Mouse (Mus musculus): ENCODE data around the gene Tmem39b.
A peak's percentile ranks its signal among the peaks of the same experiment; 100 is the strongest.

Tmem39b gene

DNA sequence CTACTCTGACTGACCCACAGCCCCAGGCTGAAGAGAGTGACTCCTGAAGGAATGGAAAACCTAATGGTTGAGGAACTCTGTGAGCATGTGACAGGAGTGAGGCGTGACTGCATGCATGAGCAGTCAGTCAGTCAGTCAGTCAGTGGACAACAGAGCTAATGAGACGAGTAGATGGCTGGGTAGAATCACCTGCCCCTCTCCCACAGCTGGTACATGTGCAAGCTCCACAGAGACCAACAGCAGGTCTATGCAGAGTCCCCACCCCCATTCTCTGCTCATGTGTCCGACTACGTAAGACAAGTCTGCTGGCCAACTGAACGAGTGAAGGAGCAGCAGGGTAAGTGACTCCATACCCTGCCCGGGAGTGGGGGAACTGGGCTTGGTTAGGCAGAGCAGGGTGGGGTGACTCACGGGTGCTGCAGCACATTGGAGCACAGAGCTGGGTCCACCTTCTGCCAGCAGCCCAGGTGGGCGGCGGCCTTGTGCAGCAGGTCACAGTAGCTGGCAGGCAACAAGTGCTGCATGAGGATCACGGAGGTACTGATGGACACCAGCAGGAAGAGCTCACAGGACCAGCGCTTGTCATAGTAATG lies 12.6 kb downstream of the Tmem39b start:
- DNase-seq (ENCODE audit: low spot score in 2 of 2), result no peak

DNA sequence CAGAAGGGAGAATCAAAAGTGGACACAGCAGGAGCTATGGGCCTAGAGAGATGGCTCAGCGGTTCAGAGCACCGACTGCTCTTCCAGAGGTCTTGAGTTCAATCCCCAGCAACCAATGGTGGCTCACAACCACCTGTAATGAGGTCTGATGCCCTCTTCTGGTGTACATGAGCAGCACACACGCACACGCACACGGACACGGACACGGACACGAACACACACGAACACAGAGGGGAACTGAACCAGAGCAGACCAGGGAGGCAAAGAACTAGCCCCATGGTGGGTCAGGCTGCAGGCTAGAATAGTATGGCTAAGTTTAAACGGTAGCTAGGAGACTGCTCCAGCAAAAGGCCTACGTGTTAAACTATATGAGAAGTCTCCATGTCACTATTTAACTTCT lies 14.8 kb downstream of the Tmem39b start:
- DNase-seq (ENCODE audit: low spot score in 2 of 2), result no peak

DNA sequence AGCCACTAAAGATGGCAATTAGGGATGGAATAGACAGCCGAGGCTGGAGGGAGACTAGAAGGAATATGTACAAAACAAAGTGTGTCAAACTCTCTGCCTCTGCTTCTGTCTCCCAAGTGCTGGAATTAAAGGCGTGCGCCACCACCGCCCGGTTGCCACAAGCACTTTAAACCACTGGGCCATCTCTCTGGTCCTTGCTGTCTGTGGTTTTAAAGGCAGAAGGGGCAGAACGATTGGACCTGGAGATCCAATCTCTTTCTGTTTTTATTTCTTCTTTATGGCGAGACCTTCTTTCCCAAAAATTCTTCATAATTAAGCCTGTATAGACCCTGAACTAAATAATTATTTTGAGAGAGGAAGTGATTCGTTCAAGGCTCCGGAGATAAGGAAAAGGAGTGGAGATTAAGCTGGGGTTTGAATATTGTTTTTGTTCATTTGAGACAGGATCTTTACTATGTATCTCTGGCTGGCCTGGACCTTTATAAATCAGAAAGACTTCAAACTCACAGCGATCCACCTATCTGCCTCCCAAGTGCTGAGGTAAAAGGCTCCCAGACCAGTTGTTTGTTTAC lies 23.7 kb downstream of the Tmem39b start:
- no peak for DNase-seq (ENCODE audit: low spot score in 2 of 2)

DNA sequence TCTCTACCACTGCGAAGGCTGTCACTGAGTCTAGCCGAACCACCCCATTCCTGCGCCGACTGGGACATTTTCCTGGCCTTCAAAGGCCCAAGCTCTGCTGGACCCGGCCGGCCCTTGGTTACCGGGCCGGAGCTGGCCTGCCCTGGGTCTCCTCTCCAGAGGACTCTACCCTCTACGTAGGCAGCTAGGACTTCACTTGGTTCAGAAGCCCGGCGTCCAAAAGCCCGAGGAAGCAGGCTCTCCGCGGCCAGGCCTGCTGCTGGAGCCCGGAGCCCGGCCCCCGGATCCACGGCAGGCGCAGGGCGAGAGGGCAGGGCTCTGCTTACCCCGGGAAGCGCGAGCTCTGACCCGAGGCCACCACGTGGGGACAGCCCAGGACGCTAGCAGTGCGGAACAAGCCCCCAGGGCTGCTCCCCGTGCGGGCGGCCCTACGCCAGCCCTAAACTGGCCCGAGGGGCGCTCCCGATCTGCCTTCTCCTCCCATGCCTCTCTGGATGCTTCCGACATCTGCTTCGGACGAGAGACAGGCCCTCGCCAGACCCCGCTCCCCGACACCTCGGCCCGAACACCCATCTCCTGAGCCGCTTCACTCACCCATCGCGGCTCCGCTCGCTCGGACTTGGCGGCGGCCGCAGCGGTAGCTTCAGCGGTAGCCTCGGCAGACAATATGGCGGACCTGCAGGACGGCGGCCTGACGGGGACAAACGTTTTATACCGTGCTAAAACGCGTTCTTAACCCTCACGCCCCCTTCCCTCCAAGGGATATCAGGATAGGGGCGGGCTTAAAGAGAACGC lies 24.4 kb downstream of the Tmem39b start, which contains the start of gene Kpna6:
Gene Kpna6 (minus strand): TSS at position 685 of the 795 bp plus-strand sequence.
- peak; percentile 81 to 92 for DNase-seq (ENCODE audit: low spot score in 2 of 2)

DNA sequence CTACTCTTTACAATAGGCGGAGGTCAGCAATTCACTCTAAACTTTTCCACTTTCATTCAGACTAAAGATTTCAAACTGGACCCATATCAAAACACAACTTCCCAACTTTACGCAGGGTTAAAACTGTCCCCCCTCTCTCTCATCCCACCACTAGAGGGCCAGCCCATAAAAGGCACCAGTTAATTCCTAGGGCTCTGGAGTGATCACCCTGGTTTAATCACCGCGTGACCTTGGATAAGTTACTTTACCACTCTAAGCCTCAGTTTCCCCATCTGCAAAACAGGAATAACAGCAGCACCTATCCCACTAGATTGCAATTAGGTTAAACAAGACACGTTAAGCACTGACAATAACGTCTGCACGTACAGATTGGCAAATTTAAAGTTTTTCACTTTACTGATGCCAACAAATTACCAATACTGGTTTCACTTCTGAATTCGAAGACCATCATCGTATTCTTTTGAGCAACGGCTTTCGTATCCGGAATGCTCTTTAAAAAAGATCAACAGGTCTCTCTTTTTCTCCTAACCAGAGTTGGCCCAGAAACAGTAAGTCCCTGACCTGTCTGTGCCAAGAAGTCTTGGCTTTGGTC lies 25.1 kb downstream of the Tmem39b start:
- peak in 1 of 2 experiments; percentile 20 for DNase-seq (ENCODE audit: low spot score in 2 of 2)

DNA sequence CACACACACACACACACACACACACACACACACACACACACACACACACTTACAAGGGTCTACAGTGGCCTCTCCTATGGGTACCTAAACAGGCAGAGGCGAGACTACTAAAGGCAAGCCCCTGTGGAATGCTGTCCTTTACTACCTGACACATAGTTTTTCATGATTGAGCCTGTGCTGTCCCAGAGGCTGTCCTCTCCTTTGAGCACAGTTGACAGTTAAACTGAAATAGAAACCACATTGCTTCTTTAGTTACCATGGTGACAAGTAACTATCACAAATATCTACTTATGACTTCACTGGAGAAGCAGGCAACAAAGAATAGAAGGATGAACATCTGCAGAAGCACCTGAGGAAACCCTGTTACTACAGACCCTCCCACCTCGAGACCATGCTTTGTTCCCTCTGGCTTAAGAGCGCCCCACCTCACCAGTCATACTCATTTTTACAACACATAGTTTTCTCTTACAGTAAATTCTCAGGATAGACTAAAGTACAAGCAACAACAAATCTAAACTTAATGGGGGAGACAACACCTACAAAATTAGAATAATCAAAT lies 34.3 kb downstream of the Tmem39b start:
- DNase-seq (ENCODE audit: low spot score in 2 of 2), result no peak

DNA sequence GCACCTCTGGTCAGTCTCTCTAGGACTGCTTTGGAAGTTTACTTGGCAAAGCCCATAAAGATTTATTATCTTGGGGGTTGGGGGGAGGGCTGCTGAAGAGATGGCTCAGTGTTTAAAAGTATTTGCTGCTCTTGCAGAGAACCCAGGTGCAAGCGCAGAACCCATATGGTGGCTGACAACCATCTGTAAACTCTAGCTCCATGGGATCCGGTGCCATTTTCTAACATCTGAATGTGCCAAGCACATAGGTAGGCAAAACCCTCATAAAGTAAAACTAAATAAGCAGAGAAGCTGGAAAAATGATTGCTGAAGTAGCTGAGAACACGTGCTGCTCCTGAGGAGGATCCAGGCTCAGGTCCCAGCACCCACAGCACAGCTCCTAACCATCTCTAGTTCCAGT lies 35.1 kb downstream of the Tmem39b start:
- no peak for DNase-seq (ENCODE audit: low spot score in 2 of 2)

DNA sequence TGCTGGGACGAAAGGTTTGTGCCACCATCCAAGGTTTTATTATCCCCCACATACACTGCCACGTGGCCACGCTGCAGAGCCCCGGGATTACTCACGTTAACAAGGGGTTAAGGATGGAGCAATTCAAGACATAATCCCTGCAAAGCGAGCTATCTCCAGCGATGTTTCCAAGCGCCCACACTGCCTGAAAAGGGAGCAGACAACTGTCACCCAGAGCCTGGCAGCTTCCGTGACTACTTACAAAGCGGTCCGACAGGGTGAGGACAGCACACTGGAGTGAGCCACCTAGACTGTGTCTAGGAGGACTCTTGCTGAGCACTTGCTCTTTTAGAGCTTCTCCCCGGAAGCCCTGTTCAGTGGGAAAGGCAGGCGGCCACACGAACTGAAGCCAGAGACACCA lies 41.9 kb downstream of the Tmem39b start:
- no peak for DNase-seq (ENCODE audit: low spot score in 2 of 2)

DNA sequence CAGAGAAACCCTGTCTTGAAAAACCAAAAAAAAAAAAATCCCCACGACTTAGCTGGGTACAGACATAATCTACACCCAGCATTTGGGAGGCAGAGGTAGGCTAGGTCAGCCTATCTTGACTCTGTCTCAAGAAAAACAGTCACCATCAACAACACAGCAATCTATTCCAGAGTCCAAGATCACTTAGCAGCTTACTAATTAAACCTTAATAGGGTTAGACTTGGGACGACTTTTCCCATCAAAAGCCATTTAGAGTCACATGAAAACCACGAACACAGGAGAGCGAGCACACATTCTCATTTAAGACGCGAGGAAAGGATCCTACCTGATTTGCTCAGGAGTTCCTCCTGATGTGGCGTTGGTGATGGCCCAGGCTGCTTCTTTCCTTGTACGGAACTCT lies 46.3 kb downstream of the Tmem39b start:
- DNase-seq (ENCODE audit: low spot score in 2 of 2), result no peak

DNA sequence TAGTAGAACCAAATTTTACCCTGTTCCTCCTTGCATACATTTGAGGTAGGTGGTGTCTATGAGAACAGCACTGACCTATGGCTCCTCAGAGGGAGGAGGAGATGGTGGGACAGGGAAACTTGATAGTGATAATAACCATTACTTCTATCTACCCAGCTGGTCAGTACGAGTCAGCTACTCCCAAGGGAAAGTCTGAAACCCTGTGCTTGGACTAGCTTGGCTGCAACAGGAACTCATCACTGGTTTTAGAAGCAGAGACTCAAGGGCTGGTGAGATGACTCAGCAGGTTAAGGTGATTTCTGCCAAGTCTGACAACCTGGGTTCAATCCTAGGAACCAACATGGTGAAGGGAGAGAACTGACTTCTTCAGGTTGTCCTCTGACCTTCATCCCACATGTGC lies 48.0 kb downstream of the Tmem39b start:
- DNase-seq (ENCODE audit: low spot score in 2 of 2), result no peak

DNA sequence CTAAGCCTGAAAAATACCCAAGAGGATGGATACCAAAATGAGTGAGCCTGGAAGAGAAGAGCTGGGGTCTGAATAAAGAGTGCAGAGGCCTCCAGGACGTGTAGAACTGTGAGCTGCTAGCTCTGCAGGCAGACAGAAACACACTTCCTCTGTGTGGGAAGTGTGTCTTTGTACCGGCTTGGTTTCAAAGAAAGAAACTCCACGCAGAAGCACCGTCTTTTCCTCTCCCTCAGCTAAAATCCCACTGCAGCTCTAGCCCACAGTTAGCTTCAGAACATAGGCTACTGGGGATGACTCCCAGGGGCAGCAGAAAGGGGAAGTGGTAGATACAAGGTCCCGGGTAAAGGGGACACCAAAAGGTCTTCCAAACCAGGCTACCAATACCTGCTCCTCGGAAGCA lies 51.4 kb downstream of the Tmem39b start:
- no peak for DNase-seq (ENCODE audit: low spot score in 2 of 2)

DNA sequence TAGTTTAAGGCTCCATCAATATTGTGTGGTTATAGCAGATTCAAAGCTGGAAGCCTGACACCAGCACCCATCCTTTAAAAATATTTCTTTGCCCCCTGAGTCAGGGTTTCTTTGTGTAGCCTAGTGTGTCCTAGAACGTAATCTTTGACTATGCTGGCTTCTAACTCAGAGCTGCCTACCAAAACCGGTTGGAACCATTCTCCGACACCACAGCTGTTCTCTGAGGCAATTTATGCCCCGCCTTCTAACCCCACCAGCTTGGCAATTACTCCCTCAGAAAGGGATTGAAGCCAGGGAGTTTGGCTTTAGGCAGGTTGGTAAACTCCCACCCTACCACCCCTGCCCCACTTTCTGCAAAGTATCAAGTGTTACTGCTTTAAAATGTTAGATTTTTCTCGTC lies 54.9 kb downstream of the Tmem39b start:
- DNase-seq (ENCODE audit: low spot score in 2 of 2), result no peak

DNA sequence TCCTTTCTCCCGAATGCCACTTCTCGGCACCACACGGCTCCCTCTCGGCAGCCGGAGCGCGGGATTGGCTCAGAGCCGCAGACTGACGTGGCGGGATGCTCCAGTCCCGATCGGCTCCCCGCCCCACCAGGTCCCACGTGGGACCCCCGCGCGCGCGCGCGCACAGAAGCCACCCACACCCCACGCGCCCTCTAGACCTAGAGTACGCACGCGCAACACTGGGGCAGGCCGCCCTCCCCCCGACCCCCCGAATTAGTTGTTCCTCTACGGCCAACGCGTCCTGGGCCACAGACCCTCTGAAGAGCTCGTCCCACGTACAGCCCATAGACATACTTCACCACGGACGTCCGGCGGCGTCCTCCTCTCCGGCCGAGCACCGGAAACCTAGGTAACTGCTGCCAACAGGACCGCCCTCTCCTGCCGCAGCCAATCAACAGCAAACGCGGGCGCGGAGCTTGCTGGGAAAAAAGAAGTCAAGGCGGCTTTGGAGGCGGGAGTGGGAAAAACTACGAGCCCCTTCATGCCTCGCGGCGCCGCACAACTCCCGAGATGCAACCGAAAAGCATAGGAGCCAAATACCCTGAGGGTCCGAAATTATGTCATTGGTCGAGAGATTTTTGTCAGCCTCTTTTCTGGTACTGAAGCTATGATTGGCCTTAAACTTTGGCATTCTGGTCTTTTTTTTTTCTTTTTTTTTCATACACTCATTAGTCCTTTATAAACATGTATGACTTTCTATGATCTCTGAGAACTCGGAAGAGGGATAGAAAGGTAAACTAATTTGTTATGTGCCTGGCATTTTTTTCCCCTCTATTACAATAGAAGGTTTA lies 55.8 kb downstream of the Tmem39b start, which contains the start of gene Txlna:
Gene Txlna (minus strand): TSS at position 428 of the 830 bp plus-strand sequence.
- peak; percentile 92 to 94 for DNase-seq (ENCODE audit: low spot score in 2 of 2)

DNA sequence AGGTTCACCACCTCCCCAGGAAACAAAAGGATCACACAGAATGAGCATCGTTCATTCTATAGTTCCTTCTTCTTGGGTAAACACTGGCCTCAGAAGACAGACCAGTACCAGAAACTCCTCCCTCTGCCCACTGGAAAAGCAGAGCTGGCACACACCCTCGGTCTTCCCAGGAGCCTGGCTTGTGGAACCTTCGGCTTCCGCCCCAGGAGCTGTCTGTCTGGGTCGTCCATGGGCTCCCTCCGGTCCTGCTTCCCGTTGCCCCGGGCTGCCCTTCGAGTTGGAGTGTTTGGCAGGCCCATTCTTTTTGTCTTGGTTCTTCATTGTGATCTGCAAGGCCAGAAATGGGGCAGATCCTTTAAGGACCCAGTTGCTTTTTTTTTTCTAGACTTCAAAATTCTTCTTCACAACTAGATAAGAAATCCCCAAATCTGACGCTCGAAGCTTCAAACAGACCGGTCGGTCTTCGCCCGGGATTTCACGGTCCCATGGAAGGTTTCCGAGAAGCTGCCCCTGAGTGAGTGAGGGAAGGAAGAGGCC lies 56.5 kb downstream of the Tmem39b start:
- DNase-seq (ENCODE audit: low spot score in 2 of 2), result peak in 1 of 2 experiments; percentile 19

DNA sequence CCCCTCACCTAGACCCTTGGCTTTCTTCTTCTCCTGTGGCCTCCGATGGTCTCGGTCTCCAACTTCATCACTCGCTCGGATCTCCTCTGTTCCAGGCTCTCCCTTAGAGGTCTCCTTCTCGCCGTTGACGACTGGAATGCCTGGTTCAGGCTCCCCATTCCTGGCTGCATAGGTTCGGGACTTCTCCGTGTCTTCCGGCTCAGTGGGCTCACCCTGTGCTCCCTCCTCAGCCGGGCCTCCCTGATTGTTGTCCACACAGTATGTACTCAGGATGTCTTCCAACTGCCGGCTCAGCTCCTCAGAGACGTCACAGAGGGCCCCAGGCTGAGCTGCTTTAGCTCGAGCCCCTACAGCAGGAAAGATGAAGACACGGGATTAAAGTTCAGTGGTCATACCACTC lies 57.4 kb downstream of the Tmem39b start:
- DNase-seq (ENCODE audit: low spot score in 2 of 2), result no peak

DNA sequence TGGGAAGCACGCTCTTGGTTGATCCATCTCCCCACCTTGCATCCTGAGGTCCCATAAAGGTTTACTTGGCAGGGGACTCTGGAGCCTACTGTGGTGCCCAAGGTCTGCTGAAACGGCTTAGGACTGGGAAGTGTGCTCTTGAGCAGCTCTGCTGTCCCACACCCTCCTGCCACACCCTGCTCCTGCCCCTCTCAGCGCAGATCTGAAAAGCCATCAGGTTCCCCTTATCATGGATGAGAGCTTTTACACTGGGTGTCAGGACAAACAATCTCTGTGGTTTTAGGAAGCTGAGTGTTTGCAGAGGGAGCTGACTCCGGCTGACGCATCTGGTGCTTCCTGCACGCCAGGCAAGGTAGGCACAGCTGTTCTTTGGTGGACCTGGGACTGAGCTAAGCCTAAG lies 62.8 kb downstream of the Tmem39b start:
- no peak for DNase-seq (ENCODE audit: low spot score in 2 of 2)

DNA sequence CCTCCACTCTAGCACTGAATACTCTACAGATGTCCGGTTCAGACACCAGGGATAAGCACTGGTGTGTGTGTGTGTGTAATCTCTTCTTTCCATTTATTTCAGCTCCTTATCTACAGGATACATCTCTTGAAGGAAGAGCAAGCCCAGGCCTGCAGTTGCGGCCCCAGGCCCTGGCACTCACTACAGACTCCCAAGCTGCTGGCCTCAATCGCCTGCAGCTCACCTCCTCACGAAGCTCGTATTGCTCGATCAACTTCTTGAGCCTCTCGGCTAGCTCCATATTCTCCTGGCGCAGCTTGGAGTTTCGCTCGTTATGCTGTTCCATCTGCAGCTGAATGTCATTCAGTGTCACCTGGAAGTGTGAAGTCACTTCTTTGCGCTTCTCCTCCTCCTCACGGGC lies 64.8 kb downstream of the Tmem39b start:
- no peak for DNase-seq (ENCODE audit: low spot score in 2 of 2)

DNA sequence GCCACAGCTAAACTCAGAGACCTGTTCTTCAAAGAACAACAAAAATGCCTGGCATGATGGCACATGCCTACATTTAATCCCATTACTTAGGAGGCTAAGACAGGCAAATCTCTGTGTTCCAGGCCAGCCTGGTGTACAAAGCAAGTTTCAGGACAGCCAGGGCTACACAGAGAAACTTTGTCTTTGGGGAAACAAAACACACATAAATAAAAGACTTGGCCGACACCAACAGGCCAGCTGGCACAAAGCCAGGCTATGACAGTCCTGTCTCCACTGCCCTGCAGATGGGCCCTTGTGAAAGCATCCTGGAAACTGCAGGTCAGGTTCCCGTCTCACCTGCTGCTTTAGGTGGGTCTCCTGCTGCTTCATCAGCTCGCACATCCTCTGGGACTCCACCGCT lies 65.7 kb downstream of the Tmem39b start:
- DNase-seq (ENCODE audit: low spot score in 2 of 2), result no peak
